7 mouse cellular contexts compared by ENCODE assay signal in genomic region chr1:193172991-193173809, GRCm38 (mm10). TPM values are rescaled to one million over a fixed set of nuclear protein-coding genes. Genes with fewer than 3 reads are reported as not detected.
DNase-seq lines count a peak whose midpoint lies in the region; ATAC-seq and TF ChIP-seq lines count a peak whose summit lies in the region.

No protein-coding gene starts in this region.

- 1% methylated on average over 48 of the region's 48 CpGs for WGBS in embryonic facial prominence, embryonic 10.5 days
- under 1% methylated on average over 48 of the region's 48 CpGs for WGBS in intestine, postnatal 0 days
- WGBS in midbrain, embryonic 12.5 days = under 1% methylated on average over 48 of the region's 48 CpGs
- WGBS in small intestine, adult 2 months = under 1% methylated on average over 48 of the region's 48 CpGs

- 0 out of 2 replicates have a peak, but pooled peaks cover 3% of the 10 kb centered on the region for H3K36me3 ChIP-seq in embryonic facial prominence, embryonic 10.5 days (replicated peaks)
- H3K36me3 ChIP-seq in intestine, postnatal 0 days (ENCODE audit: control insufficient read depth, insufficient read depth) = peaks cover 4% of the 10 kb centered on the region; the same call in 1 of the 2 replicates
- no peaks in the 10 kb centered on the region for H3K36me3 ChIP-seq in midbrain, embryonic 12.5 days
- H3K36me3 ChIP-seq in small intestine, adult 2 months (ENCODE audit: control insufficient read depth, insufficient read depth, low read length) = peaks cover 18% of the 10 kb centered on the region

- H3K9me3 ChIP-seq in embryonic facial prominence, embryonic 10.5 days = no peaks in the 10 kb centered on the region
- H3K9me3 ChIP-seq in intestine, postnatal 0 days (ENCODE audit: control insufficient read depth) = no peaks in the 10 kb centered on the region
- H3K9me3 ChIP-seq in midbrain, embryonic 12.5 days = no peaks in the 10 kb centered on the region

- H3K9ac ChIP-seq in intestine, postnatal 0 days (ENCODE audit: low read depth, low read length) = peak overlapping the region; percentile 45
- peak overlapping the region; percentile 82 for H3K9ac ChIP-seq in midbrain, embryonic 12.5 days (replicated peaks)

- DNase-seq in adrenal gland, postnatal 10 days = peak; percentile 96
- DNase-seq in embryonic facial prominence, embryonic 10.5 days (ENCODE audit: low spot score) = peak; percentile 97
- DNase-seq in gonadal fat pad, adult 2 months (ENCODE audit: low read depth) = peak; percentile 97
- peak; percentile 95 for DNase-seq in left cerebral cortex, postnatal 4 days

- H3K27me3 ChIP-seq in embryonic facial prominence, embryonic 10.5 days (replicated peaks; ENCODE audit: low read depth, poor library complexity, severe bottlenecking) = no peaks in the 10 kb centered on the region
- H3K27me3 ChIP-seq in intestine, postnatal 0 days (replicated peaks; ENCODE audit: control insufficient read depth, insufficient read depth, low read length) = no peaks in the 10 kb centered on the region
- H3K27me3 ChIP-seq in midbrain, embryonic 12.5 days = no peaks in the 10 kb centered on the region
- no peaks in the 10 kb centered on the region for H3K27me3 ChIP-seq in small intestine, adult 2 months (ENCODE audit: control insufficient read depth, insufficient read depth, low read length)

- intact Hi-C loops in left cerebral cortex, postnatal 4 days (cut with DNase I) = no loop called here

- H3K4me2 ChIP-seq in intestine, postnatal 0 days (replicated peaks; ENCODE audit: low read depth) = peak overlapping the region; percentile 68
- H3K4me2 ChIP-seq in midbrain, embryonic 12.5 days (replicated peaks) = peak overlapping the region; percentile 73

- ATAC-seq in intestine, postnatal 0 days = peak; percentile 95
- peak; percentile 99 for ATAC-seq in midbrain, embryonic 12.5 days (ENCODE audit: low FRiP score, low read depth)

- H3K4me1 ChIP-seq in embryonic facial prominence, embryonic 10.5 days = peaks cover 30% of the 10 kb centered on the region
- peaks cover 9% of the 10 kb centered on the region; the same call in 1 of the 2 replicates for H3K4me1 ChIP-seq in intestine, postnatal 0 days (replicated peaks; ENCODE audit: control insufficient read depth, insufficient read depth, low read length)
- H3K4me1 ChIP-seq in midbrain, embryonic 12.5 days = peaks cover 22% of the 10 kb centered on the region
- H3K4me1 ChIP-seq in small intestine, adult 2 months (ENCODE audit: control insufficient read depth, insufficient read depth, insufficient read length, low read length) = peaks cover 25% of the 10 kb centered on the region

- TF ChIP-seq POLR2A in small intestine, adult 2 months (IDR thresholded peaks at IDR 0.05; ENCODE audit: low read depth, low read length) = peak; percentile 91

- peak; percentile 32 for TF ChIP-seq CTCF in intestine, postnatal 0 days (IDR thresholded peaks at IDR 0.05; ENCODE audit: low read depth)
- TF ChIP-seq CTCF in small intestine, adult 2 months (IDR thresholded peaks at IDR 0.05; ENCODE audit: extremely low read depth, insufficient read length, insufficient replicate concordance, low read depth, low read length) = no peak

- H3K27ac ChIP-seq in embryonic facial prominence, embryonic 10.5 days (replicated peaks) = peak overlapping the region; percentile 91
- peak overlapping the region; percentile 54 for H3K27ac ChIP-seq in intestine, postnatal 0 days (ENCODE audit: low read depth, low read length)
- H3K27ac ChIP-seq in midbrain, embryonic 12.5 days (replicated peaks) = peak overlapping the region; percentile 74
- peak overlapping the region; percentile 88 for H3K27ac ChIP-seq in small intestine, adult 2 months (ENCODE audit: insufficient read depth, low read depth, low read length)

- peak overlapping the region; percentile 83 for H3K4me3 ChIP-seq in embryonic facial prominence, embryonic 10.5 days
- peak overlapping the region; percentile 71 for H3K4me3 ChIP-seq in intestine, postnatal 0 days (ENCODE audit: low read depth, low read length)
- peak overlapping the region; percentile 72 for H3K4me3 ChIP-seq in midbrain, embryonic 12.5 days
- H3K4me3 ChIP-seq in small intestine, adult 2 months (ENCODE audit: low read depth, low read length) = peak overlapping the region; percentile 76

RNA-seq across cellular contexts. Expression of gene A130010J15Rik, which starts 5.4 kb away (rescaled TPM):
- 1 to 10 TPM; 3.4 to 4.8 TPM for total RNA-seq in adrenal gland, postnatal 10 days (2021)
- polyA plus RNA-seq in embryonic facial prominence, embryonic 10.5 days (2016; fragmentation: Nextera tagmentation; extraction: Ambion mirVana) = 16.4 and 18.0 TPM in 2 replicates
- 5.0 and 5.2 TPM in 2 replicates for polyA plus RNA-seq in gonadal fat pad, adult 2 months (2012; rRNA removed)
- 7.2 and 8.0 TPM in 2 replicates for polyA plus RNA-seq in intestine, postnatal 0 days (2015; fragmentation: Nextera tagmentation; extraction: Ambion mirVana)
- total RNA-seq in left cerebral cortex, postnatal 4 days (2021) = 1 to 10 TPM; 6.8 to 7.8 TPM
- 15.1 and 16.6 TPM in 2 replicates for polyA plus RNA-seq in midbrain, embryonic 12.5 days (2016; fragmentation: Nextera tagmentation; extraction: Ambion mirVana)
- 1.6 and 2.0 TPM in 2 replicates for polyA plus RNA-seq in small intestine, adult 2 months (2012; rRNA removed)

RNA-seq across cellular contexts. Expression of gene Irf6, which starts 20.3 kb away (rescaled TPM):
- 1 to 10 TPM; 3.2 to 5.1 TPM for total RNA-seq in adrenal gland, postnatal 10 days (2021)
- 9.0 and 11.1 TPM in 2 replicates for polyA plus RNA-seq in embryonic facial prominence, embryonic 10.5 days (2016; fragmentation: Nextera tagmentation; extraction: Ambion mirVana)
- polyA plus RNA-seq in gonadal fat pad, adult 2 months (2012; rRNA removed) = 26.0 and 31.6 TPM in 2 replicates
- 47.8 and 48.3 TPM in 2 replicates for polyA plus RNA-seq in intestine, postnatal 0 days (2015; fragmentation: Nextera tagmentation; extraction: Ambion mirVana)
- total RNA-seq in left cerebral cortex, postnatal 4 days (2021) = 1 to 10 TPM in 1 of 2 experiments, under 1 TPM in 1; 0.79 to 1.1 TPM
- polyA plus RNA-seq in midbrain, embryonic 12.5 days (2016; fragmentation: Nextera tagmentation; extraction: Ambion mirVana) = 1.3 and 2.2 TPM in 2 replicates
- 43.4 and 141 TPM in 2 replicates for polyA plus RNA-seq in small intestine, adult 2 months (2012; rRNA removed)

RNA-seq across cellular contexts. Expression of gene Traf3ip3, which starts 28.3 kb away (rescaled TPM):
- total RNA-seq in adrenal gland, postnatal 10 days (2021) = 1 to 10 TPM; 9.1 to 9.3 TPM
- polyA plus RNA-seq in embryonic facial prominence, embryonic 10.5 days (2016; fragmentation: Nextera tagmentation; extraction: Ambion mirVana) = 0.71 and 0.88 TPM in 2 replicates
- polyA plus RNA-seq in gonadal fat pad, adult 2 months (2012; rRNA removed) = 1.5 and 1.6 TPM in 2 replicates
- polyA plus RNA-seq in intestine, postnatal 0 days (2015; fragmentation: Nextera tagmentation; extraction: Ambion mirVana) = 2.5 and 3.2 TPM in 2 replicates
- 1 to 10 TPM; 1.0 to 2.0 TPM for total RNA-seq in left cerebral cortex, postnatal 4 days (2021)
- polyA plus RNA-seq in midbrain, embryonic 12.5 days (2016; fragmentation: Nextera tagmentation; extraction: Ambion mirVana) = 2.1 and 2.2 TPM in 2 replicates
- 2.6 and 4.6 TPM in 2 replicates for polyA plus RNA-seq in small intestine, adult 2 months (2012; rRNA removed)

RNA-seq across cellular contexts. Expression of gene Lamb3, which starts 34.3 kb away (rescaled TPM):
- total RNA-seq in adrenal gland, postnatal 10 days (2021) = 1 to 10 TPM; 2.1 to 3.2 TPM
- 0.31 and 0.66 TPM in 2 replicates for polyA plus RNA-seq in embryonic facial prominence, embryonic 10.5 days (2016; fragmentation: Nextera tagmentation; extraction: Ambion mirVana)
- 8.0 and 10.3 TPM in 2 replicates for polyA plus RNA-seq in gonadal fat pad, adult 2 months (2012; rRNA removed)
- 1.7 and 2.5 TPM in 2 replicates for polyA plus RNA-seq in intestine, postnatal 0 days (2015; fragmentation: Nextera tagmentation; extraction: Ambion mirVana)
- 1 to 10 TPM in 1 of 2 experiments, under 1 TPM in 1; 0.91 to 1.0 TPM for total RNA-seq in left cerebral cortex, postnatal 4 days (2021)
- 0.27 and 0.56 TPM in 2 replicates for polyA plus RNA-seq in midbrain, embryonic 12.5 days (2016; fragmentation: Nextera tagmentation; extraction: Ambion mirVana)
- 13.9 and 21.7 TPM in 2 replicates for polyA plus RNA-seq in small intestine, adult 2 months (2012; rRNA removed)

RNA-seq across cellular contexts. Expression of gene Diexf, which starts 43.1 kb away (rescaled TPM):
- 10 to 100 TPM; 14.8 to 16.6 TPM for total RNA-seq in adrenal gland, postnatal 10 days (2021)
- 10.2 and 10.6 TPM in 2 replicates for polyA plus RNA-seq in embryonic facial prominence, embryonic 10.5 days (2016; fragmentation: Nextera tagmentation; extraction: Ambion mirVana)
- 15.3 and 15.6 TPM in 2 replicates for polyA plus RNA-seq in gonadal fat pad, adult 2 months (2012; rRNA removed)
- polyA plus RNA-seq in intestine, postnatal 0 days (2015; fragmentation: Nextera tagmentation; extraction: Ambion mirVana) = 1.7 and 1.8 TPM in 2 replicates
- total RNA-seq in left cerebral cortex, postnatal 4 days (2021) = 10 to 100 TPM; 26.5 to 28.6 TPM
- 8.3 and 8.8 TPM in 2 replicates for polyA plus RNA-seq in midbrain, embryonic 12.5 days (2016; fragmentation: Nextera tagmentation; extraction: Ambion mirVana)
- polyA plus RNA-seq in small intestine, adult 2 months (2012; rRNA removed) = 3.1 and 5.5 TPM in 2 replicates

Comparison
In these comparisons a context has a peak if more than half of its experiments do, and no peak if none do; other contexts are left out.
1. Peak in every context shown above with its lines: DNase-seq, ATAC-seq, H3K4me3 ChIP-seq and H3K27ac ChIP-seq.